Mouse (Mus musculus): ENCODE data around the gene Tnrc6c. TPM values are rescaled to one million over a fixed set of nuclear protein-coding genes. Genes with fewer than 3 reads are reported as not detected.

Tnrc6c gene
- polyA plus RNA-seq, 1 experiment from 2014 or later = 18.8 TPM

DNA sequence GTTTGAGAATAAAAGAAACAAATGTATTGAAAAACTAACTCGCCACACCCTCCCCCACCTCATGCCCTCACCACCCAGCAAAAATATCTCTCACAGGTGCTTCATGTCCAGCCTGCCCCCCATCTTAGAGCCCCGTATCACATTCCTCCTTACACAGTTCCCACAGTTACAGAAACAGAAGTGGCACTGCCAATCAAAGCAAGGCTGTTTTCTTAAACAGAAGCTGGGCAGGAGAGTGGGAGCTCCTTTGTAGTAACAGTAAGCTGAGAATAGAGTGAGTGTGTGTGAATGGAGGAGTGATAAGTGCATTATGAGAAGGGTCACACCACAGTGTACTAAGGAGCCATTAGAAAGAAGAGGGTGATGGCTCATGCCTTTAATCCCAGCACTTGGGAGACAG, 34.5 kb downstream of the Tnrc6c start:
- WGBS = 81% methylated on average over 2 of the region's 2 CpGs
- Histone ChIP-seq H3K27ac (ENCODE audit: low read depth, low read length) (no peak overlapping the region), H3K9ac (ENCODE audit: low read length) (no peak overlapping the region), H3K9me3 (ENCODE audit: control insufficient read depth, low read length) (no peaks in the 10 kb centered on the region), H3K4me3 (ENCODE audit: low read depth, low read length) (no peak overlapping the region), H3K4me2 (ENCODE audit: low read depth, low read length, severe bottlenecking) (no peak overlapping the region), H3K4me1 (replicated peaks; ENCODE audit: control insufficient read depth, insufficient read depth, low read length) (peaks cover 5% of the 10 kb centered on the region; the same call in 1 of the 2 replicates), H3K27me3 (ENCODE audit: control insufficient read depth, insufficient read depth, low read length) (no peaks in the 10 kb centered on the region), H3K36me3 (ENCODE audit: control insufficient read depth, insufficient read depth, low read length) (no peaks in the 10 kb centered on the region)
- no peak for DNase-seq (ENCODE audit: low spot score)
- no peak for ATAC-seq (replicated peaks; ENCODE audit: low FRiP score)

DNA sequence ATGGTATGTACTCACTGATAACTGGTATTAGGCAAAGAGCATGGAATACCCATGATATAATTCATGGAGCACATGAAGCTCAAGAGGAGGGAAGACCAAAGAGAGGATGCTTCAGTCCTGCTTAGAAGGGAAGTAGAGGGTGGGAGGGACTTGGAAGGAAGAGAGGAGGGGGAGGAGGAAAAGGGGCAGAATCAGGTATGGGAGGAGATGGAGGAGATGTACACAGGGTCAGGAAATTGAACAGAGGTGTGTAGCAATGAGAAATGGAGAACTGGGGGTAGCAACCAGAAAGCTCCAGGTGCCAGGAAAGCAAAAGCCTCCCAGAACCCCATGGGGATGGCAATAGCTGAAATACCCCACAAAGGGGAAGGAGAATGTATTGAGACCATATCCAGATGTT, 37.2 kb downstream of the Tnrc6c start:
- DNase-seq (ENCODE audit: low spot score) (no peak), ATAC-seq (replicated peaks; ENCODE audit: low FRiP score) (no peak)
- Histone ChIP-seq H3K4me2 (ENCODE audit: low read depth, low read length, severe bottlenecking) (no peak overlapping the region), H3K4me3 (ENCODE audit: low read depth, low read length) (no peak overlapping the region), H3K36me3 (ENCODE audit: control insufficient read depth, insufficient read depth, low read length) (no peaks in the 10 kb centered on the region), H3K9me3 (ENCODE audit: control insufficient read depth, low read length) (no peaks in the 10 kb centered on the region), H3K27me3 (ENCODE audit: control insufficient read depth, insufficient read depth, low read length) (no peaks in the 10 kb centered on the region), H3K4me1 (replicated peaks; ENCODE audit: control insufficient read depth, insufficient read depth, low read length) (peaks cover 2% of the 10 kb centered on the region; the same call in 1 of the 2 replicates), H3K27ac (ENCODE audit: low read depth, low read length) (no peak overlapping the region), H3K9ac (ENCODE audit: low read length) (no peak overlapping the region)

DNA sequence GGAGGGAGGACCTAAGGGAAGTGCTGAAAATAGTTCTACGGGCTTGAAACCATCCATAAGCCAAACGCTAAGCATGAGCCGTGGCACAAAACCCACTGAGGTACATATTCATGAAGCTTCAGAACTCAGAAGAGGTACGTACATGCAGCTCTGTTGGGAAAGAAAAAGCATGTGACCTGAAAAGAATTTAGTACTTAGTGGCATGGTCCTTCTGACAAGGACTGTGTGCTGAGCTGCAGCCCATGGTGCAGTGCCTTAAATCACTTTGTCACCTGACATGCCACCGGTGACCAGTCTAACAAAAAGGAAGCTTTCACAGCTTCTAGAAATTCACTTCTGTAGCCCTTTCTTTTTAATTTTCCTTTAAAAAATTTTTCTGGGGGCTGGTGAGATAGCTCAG, 40.0 kb downstream of the Tnrc6c start:
- DNase-seq (ENCODE audit: low spot score) (no peak), ATAC-seq (replicated peaks; ENCODE audit: low FRiP score) (no peak)
- H3K4me1 ChIP-seq (replicated peaks; ENCODE audit: control insufficient read depth, insufficient read depth, low read length) = peaks cover 4% of the 10 kb centered on the region
- WGBS = 89% methylated on average over 5 of the region's 5 CpGs
- H3K4me2 ChIP-seq (ENCODE audit: low read depth, low read length, severe bottlenecking) = no peak overlapping the region
- no peaks in the 10 kb centered on the region for H3K27me3 ChIP-seq (ENCODE audit: control insufficient read depth, insufficient read depth, low read length)
- no peak overlapping the region for H3K4me3 ChIP-seq (ENCODE audit: low read depth, low read length)
- no peaks in the 10 kb centered on the region for H3K36me3 ChIP-seq (ENCODE audit: control insufficient read depth, insufficient read depth, low read length)
- H3K27ac ChIP-seq (ENCODE audit: low read depth, low read length) = no peak overlapping the region
- no peak overlapping the region for H3K9ac ChIP-seq (ENCODE audit: low read length)
- no peaks in the 10 kb centered on the region for H3K9me3 ChIP-seq (ENCODE audit: control insufficient read depth, low read length)

DNA sequence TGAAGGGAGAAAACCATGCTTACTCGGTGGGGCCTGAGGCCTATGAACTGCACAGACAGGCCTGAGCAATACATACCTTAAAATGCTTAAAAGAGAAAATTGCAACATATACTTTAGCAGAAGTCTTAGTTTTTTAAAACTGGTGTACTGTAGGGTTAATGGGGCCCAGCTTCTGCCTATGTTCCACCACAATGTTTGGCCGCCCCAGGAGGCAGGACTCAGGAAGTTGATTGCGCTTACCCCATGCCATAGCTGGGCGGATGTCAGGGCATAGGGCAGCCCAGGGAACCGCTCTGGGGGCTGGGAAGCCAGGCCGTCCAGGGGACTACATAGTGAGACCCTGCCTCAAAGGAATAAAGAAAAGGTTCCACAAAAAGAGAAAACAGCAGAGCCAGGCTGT, 42.5 kb downstream of the Tnrc6c start:
- Histone ChIP-seq H3K4me3 (ENCODE audit: low read depth, low read length) (no peak overlapping the region), H3K4me1 (replicated peaks; ENCODE audit: control insufficient read depth, insufficient read depth, low read length) (peaks cover 5% of the 10 kb centered on the region), H3K36me3 (ENCODE audit: control insufficient read depth, insufficient read depth, low read length) (no peaks in the 10 kb centered on the region), H3K9me3 (ENCODE audit: control insufficient read depth, low read length) (no peaks in the 10 kb centered on the region), H3K27me3 (ENCODE audit: control insufficient read depth, insufficient read depth, low read length) (no peaks in the 10 kb centered on the region), H3K9ac (ENCODE audit: low read length) (no peak overlapping the region), H3K27ac (ENCODE audit: low read depth, low read length) (no peak overlapping the region), H3K4me2 (ENCODE audit: low read depth, low read length, severe bottlenecking) (no peak overlapping the region)
- no peak for DNase-seq (ENCODE audit: low spot score)
- WGBS = 65% methylated on average over 6 of the region's 6 CpGs
- no peak for ATAC-seq (replicated peaks; ENCODE audit: low FRiP score)

DNA sequence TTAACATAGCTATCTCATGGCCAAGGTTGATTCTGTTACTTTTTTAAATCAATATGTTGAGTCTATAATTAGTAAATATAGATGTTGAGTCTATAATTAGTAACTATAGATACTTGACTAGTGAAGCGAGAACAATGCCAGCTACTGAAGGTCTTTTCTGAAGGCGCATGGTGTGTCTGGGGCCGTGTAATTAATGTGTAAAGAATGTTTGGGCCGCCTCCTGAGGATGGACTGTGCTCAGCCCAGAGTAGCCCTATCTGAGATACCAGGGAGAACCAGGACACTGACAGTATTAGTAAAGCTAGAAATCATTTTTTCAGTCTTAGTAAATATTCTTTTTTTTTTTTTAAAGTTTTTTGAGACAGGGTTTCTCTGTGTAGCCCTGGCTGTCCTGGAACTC, 46.8 kb downstream of the Tnrc6c start:
- no peak overlapping the region for H3K4me3 ChIP-seq (ENCODE audit: low read depth, low read length)
- WGBS = 76% methylated on average over 4 of the region's 4 CpGs
- H3K27me3 ChIP-seq (ENCODE audit: control insufficient read depth, insufficient read depth, low read length) = no peaks in the 10 kb centered on the region
- H3K27ac ChIP-seq (ENCODE audit: low read depth, low read length) = no peak overlapping the region
- H3K9me3 ChIP-seq (ENCODE audit: control insufficient read depth, low read length) = no peaks in the 10 kb centered on the region
- DNase-seq (ENCODE audit: low spot score) (no peak), ATAC-seq (replicated peaks; ENCODE audit: low FRiP score) (no peak)
- H3K4me2 ChIP-seq (ENCODE audit: low read depth, low read length, severe bottlenecking) = no peak overlapping the region
- H3K9ac ChIP-seq (ENCODE audit: low read length) = no peak overlapping the region
- H3K4me1 ChIP-seq (replicated peaks; ENCODE audit: control insufficient read depth, insufficient read depth, low read length) = peaks cover 5% of the 10 kb centered on the region
- no peaks in the 10 kb centered on the region for H3K36me3 ChIP-seq (ENCODE audit: control insufficient read depth, insufficient read depth, low read length)

DNA sequence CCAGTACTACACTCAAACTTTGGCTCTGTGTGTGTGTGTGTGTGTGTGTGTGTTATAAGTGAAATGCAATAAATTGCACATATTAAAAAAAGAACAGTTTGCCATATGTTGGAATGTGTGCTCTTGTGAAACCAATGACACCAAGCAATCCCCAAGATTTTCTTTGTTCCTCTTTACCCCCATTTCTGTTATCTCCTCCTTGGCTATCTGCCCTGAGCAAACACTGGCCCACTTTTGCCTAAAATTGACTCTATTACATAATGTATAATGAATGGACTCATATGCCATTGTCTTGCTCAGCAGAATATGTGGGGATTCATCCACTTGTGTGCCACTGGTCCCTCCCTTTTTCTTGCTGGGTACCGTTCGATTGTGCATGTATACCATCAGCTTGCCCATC, 52.2 kb downstream of the Tnrc6c start:
- H3K9me3 ChIP-seq (ENCODE audit: control insufficient read depth, low read length) = no peaks in the 10 kb centered on the region
- DNase-seq (ENCODE audit: low spot score) (no peak), ATAC-seq (replicated peaks; ENCODE audit: low FRiP score) (no peak)
- H3K27ac ChIP-seq (ENCODE audit: low read depth, low read length) = no peak overlapping the region
- H3K4me2 ChIP-seq (ENCODE audit: low read depth, low read length, severe bottlenecking) = no peak overlapping the region
- H3K4me3 ChIP-seq (ENCODE audit: low read depth, low read length) = no peak overlapping the region
- H3K36me3 ChIP-seq (ENCODE audit: control insufficient read depth, insufficient read depth, low read length) = no peaks in the 10 kb centered on the region
- H3K9ac ChIP-seq (ENCODE audit: low read length) = no peak overlapping the region
- 88% methylated on average over 2 of the region's 2 CpGs for WGBS
- no peaks in the 10 kb centered on the region for H3K4me1 ChIP-seq (replicated peaks; ENCODE audit: control insufficient read depth, insufficient read depth, low read length)
- H3K27me3 ChIP-seq (ENCODE audit: control insufficient read depth, insufficient read depth, low read length) = no peaks in the 10 kb centered on the region

DNA sequence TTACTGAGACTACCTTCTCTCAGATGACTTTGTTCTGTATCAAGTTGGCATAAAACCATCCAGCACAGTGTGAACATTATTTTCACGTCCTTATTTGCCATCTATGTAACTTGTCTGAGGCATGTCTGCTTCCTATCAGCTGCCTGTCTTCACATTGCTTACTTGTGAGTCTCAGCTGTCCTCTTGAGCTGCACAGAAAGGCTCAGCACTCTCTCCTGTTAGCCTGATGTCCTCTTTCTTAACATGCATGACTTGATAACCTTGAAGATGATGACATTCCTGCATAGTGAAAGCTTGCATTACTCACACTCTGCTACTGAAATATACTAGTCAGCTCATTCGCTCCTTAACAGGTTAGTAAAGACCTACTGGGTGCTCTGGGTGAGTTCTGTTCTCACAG, 53.1 kb downstream of the Tnrc6c start:
- no peaks in the 10 kb centered on the region for H3K27me3 ChIP-seq (ENCODE audit: control insufficient read depth, insufficient read depth, low read length)
- no peak overlapping the region for H3K9ac ChIP-seq (ENCODE audit: low read length)
- H3K36me3 ChIP-seq (ENCODE audit: control insufficient read depth, insufficient read depth, low read length) = no peaks in the 10 kb centered on the region
- ATAC-seq (replicated peaks; ENCODE audit: low FRiP score) (no peak), DNase-seq (ENCODE audit: low spot score) (no peak)
- no peaks in the 10 kb centered on the region for H3K4me1 ChIP-seq (replicated peaks; ENCODE audit: control insufficient read depth, insufficient read depth, low read length)
- H3K9me3 ChIP-seq (ENCODE audit: control insufficient read depth, low read length) = no peaks in the 10 kb centered on the region
- 92% methylated on average over 2 of the region's 2 CpGs for WGBS
- H3K4me2 ChIP-seq (ENCODE audit: low read depth, low read length, severe bottlenecking) = no peak overlapping the region
- no peak overlapping the region for H3K27ac ChIP-seq (ENCODE audit: low read depth, low read length)
- no peak overlapping the region for H3K4me3 ChIP-seq (ENCODE audit: low read depth, low read length)

DNA sequence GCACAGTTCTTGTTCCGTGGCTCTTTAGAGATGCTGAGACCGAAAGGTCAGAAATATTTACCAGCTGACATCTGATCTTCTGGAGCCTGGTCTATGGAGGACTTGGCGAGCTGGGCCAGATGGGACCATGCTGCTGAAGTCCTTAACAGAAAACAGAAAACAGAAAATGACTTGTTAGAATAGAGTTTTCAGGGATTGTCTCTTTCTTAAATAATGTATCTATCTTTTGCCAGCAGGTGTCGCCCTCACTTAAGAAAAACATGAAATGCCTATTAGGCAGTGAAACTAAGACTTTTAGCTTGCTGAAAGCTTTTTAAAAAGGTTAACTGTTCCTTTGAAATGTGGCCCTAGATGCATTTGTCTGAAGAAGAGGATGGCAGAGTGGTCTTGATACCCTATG, 55.2 kb downstream of the Tnrc6c start:
- Histone ChIP-seq H3K4me3 (ENCODE audit: low read depth, low read length) (no peak overlapping the region), H3K27ac (ENCODE audit: low read depth, low read length) (no peak overlapping the region), H3K27me3 (ENCODE audit: control insufficient read depth, insufficient read depth, low read length) (no peaks in the 10 kb centered on the region), H3K9ac (ENCODE audit: low read length) (no peak overlapping the region), H3K9me3 (ENCODE audit: control insufficient read depth, low read length) (no peaks in the 10 kb centered on the region; the same call in 1 of the 2 replicates), H3K4me1 (replicated peaks; ENCODE audit: control insufficient read depth, insufficient read depth, low read length) (no peaks in the 10 kb centered on the region), H3K4me2 (ENCODE audit: low read depth, low read length, severe bottlenecking) (no peak overlapping the region), H3K36me3 (ENCODE audit: control insufficient read depth, insufficient read depth, low read length) (no peaks in the 10 kb centered on the region; the same call in 1 of the 2 replicates)
- no peak for DNase-seq (ENCODE audit: low spot score)
- ATAC-seq (replicated peaks; ENCODE audit: low FRiP score) = no peak
- WGBS = 67% methylated on average over 4 of the region's 4 CpGs

DNA sequence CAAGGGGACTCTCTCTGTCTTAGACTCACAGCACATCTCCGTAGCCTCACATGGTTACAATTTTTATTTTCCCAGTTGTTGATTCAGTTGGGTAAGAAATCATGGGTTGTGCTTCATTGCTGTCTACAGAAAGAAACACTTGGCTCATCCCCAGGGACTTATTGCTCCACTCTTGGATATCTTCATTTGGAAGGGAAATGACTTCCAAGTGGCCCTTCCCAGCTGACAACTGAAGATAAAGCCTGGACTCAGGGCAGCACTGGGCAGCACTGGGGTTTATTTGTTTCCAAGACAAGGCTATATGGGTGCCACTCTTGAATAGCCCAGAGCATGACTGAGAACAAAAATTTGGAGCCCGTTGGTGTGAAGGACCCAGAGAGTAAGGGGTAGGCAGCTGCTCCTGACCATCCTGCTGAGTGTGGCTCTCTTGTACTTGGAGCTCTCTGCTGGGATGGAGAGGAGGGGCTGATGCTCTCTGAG, 56.8 kb downstream of the Tnrc6c start:
- ATAC-seq (replicated peaks; ENCODE audit: low FRiP score) = no peak
- peaks cover 4% of the 10 kb centered on the region; the same call in 1 of the 2 replicates for H3K36me3 ChIP-seq (ENCODE audit: control insufficient read depth, insufficient read depth, low read length)
- WGBS = 97% methylated on average over 2 of the region's 2 CpGs
- no peak overlapping the region for H3K4me2 ChIP-seq (ENCODE audit: low read depth, low read length, severe bottlenecking)
- no peaks in the 10 kb centered on the region for H3K27me3 ChIP-seq (ENCODE audit: control insufficient read depth, insufficient read depth, low read length)
- H3K9me3 ChIP-seq (ENCODE audit: control insufficient read depth, low read length) = no peaks in the 10 kb centered on the region; the same call in 1 of the 2 replicates
- no peak overlapping the region for H3K27ac ChIP-seq (ENCODE audit: low read depth, low read length)
- H3K4me1 ChIP-seq (replicated peaks; ENCODE audit: control insufficient read depth, insufficient read depth, low read length) = no peaks in the 10 kb centered on the region
- no peak overlapping the region for H3K4me3 ChIP-seq (ENCODE audit: low read depth, low read length)
- no peak for DNase-seq (ENCODE audit: low spot score)
- no peak overlapping the region for H3K9ac ChIP-seq (ENCODE audit: low read length)

All from forebrain, embryonic 11.5 days (tissue).